Mouse (Mus musculus): Measurements from ENCODE around the gene Wsb2. TPM values are rescaled to one million over a fixed set of nuclear protein-coding genes. Genes with fewer than 3 reads are reported as not detected.

Gene Wsb2
- 83.6 and 151 TPM in 2 replicates for polyA plus RNA-seq (2012; rRNA removed)

- Histone ChIP-seq H3K4me3 (replicated peaks; ENCODE audit: extremely low read depth, low read depth, low read length) (peak within 1 kb of the TSS; percentile 98), H3K4me1 (ENCODE audit: control insufficient read depth, insufficient read depth, low read length) (peaks cover 26% of the 10 kb centered on the region)
- no peak for DNase-seq
- 0% methylated on average over 20 of the region's 54 CpGs for WGBS
- TF ChIP-seq CTCF (IDR thresholded peaks at IDR 0.05; ENCODE audit: insufficient read depth, low read length) (no peak), POLR2A (IDR thresholded peaks at IDR 0.05; ENCODE audit: borderline replicate concordance, extremely low read depth, low read depth, low read length) (no peak)
Measured at GRCm38 (mm10) chr5:117357129-117357477, at the start of gene Wsb2. Gene Wsb2, plus strand, starts transcription at chr5:117357304.

GRCm38 (mm10) chr5:117307699-117308098 is 49.4 kb upstream of the Wsb2 start:
- DNase-seq = peak; percentile 81
- no peaks in the 10 kb centered on the region for H3K4me1 ChIP-seq (ENCODE audit: control insufficient read depth, insufficient read depth, low read length)
- 13% methylated on average over 11 of the region's 11 CpGs for WGBS
- TF ChIP-seq CTCF (IDR thresholded peaks at IDR 0.05; ENCODE audit: insufficient read depth, low read length) = peak; percentile 80
- TF ChIP-seq POLR2A (IDR thresholded peaks at IDR 0.05; ENCODE audit: borderline replicate concordance, extremely low read depth, low read depth, low read length) = no peak
- H3K4me3 ChIP-seq (replicated peaks; ENCODE audit: extremely low read depth, low read depth, low read length) = peak overlapping the region; percentile 0

DNA sequence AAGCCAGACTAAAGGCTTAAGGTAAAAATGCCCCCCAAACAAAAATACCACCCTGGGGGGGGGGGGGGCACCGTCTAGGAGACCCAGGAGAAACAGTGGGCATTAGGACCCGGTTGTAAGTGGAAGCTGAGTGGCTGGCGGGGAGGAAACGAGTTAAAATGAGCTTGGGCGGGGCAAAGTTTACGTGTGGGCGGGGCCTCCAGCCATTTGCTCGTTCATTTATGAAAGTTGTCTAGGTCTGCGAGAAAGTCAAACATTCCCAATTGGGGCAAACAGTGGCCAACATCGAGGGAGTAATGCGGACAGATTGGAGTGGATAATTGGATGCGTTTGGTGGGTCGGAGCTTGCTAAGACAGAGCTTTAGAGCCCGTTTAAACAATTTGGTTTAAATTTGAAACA is 43.7 kb upstream of the Wsb2 start:
- Histone ChIP-seq H3K4me3 (replicated peaks; ENCODE audit: extremely low read depth, low read depth, low read length) (peak overlapping the region; percentile 54), H3K4me1 (ENCODE audit: control insufficient read depth, insufficient read depth, low read length) (peaks cover 6% of the 10 kb centered on the region; the same call in 1 of the 2 replicates)
- TF ChIP-seq POLR2A (IDR thresholded peaks at IDR 0.05; ENCODE audit: borderline replicate concordance, extremely low read depth, low read depth, low read length) (no peak), CTCF (IDR thresholded peaks at IDR 0.05; ENCODE audit: insufficient read depth, low read length) (no peak)
- peak; percentile 70 for DNase-seq
- 12% methylated on average over 14 of the region's 14 CpGs for whole genome bisulfite sequencing

GRCm38 (mm10) chr5:117313909-117314308 is 43.2 kb upstream of the Wsb2 start:
- Histone ChIP-seq H3K4me3 (replicated peaks; ENCODE audit: extremely low read depth, low read depth, low read length) (no peak overlapping the region), H3K4me1 (ENCODE audit: control insufficient read depth, insufficient read depth, low read length) (peaks cover 6% of the 10 kb centered on the region; the same call in 1 of the 2 replicates)
- WGBS = 33% methylated on average over 10 of the region's 10 CpGs
- DNase-seq = no peak
- TF ChIP-seq POLR2A (IDR thresholded peaks at IDR 0.05; ENCODE audit: borderline replicate concordance, extremely low read depth, low read depth, low read length) = no peak
- TF ChIP-seq CTCF (IDR thresholded peaks at IDR 0.05; ENCODE audit: insufficient read depth, low read length) = no peak

DNA sequence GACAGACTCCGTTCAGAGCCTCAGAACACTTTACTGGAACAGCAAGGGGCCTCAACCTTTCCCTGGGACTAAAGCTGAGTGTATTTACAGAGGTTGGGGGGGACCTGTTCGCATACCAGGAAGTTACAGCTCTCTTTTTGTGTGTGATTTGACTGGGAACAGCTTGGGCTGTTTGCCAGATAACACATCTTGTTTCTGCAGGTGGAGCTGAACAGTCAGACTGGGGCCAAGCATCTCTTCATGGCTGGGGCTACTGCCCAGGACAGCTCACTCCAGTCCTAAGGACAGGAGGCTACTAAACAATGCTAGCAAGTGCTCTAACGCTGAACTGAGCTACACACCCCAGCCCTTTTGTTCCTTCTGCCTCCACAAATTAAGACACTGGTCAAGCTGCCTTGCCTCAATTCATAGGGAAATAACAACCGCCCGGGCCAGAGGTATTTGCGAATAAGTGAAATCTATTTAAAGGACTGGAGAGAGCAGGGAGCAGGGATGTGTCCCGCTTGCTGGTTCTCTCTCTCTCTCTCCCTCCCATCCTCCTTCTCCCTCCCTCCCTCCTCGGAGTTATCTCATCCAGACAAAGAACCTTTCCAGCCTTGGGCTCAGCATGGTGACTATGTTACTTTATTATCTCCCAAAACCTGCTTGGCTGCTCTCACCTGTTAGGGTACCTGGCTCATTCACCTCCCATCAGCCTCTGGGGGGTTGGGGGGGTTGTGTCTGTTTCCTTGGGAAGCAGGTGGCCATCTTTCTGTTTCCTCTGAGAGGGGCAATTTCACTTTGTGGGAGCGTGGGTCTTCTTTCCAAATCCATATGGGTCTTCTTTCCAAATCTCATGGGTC is 42.3 kb upstream of the Wsb2 start:
- no peak for TF ChIP-seq POLR2A (IDR thresholded peaks at IDR 0.05; ENCODE audit: borderline replicate concordance, extremely low read depth, low read depth, low read length)
- WGBS = 36% methylated on average over 9 of the region's 9 CpGs
- no peak for DNase-seq

GRCm38 (mm10) chr5:117318741-117319629 is 38.1 kb upstream of the Wsb2 start, which contains the start of gene Vsig10:
Gene Vsig10, plus strand, starts transcription at chr5:117319083.
- peak; percentile 77 for DNase-seq
- H3K4me1 ChIP-seq (ENCODE audit: control insufficient read depth, insufficient read depth, low read length) = peaks cover 4% of the 10 kb centered on the region; the same call in 1 of the 2 replicates
- H3K4me3 ChIP-seq (replicated peaks; ENCODE audit: extremely low read depth, low read depth, low read length) = peak within 1 kb of the TSS; percentile 90
- WGBS = under 1% methylated on average over 78 of the region's 81 CpGs
- TF ChIP-seq POLR2A (IDR thresholded peaks at IDR 0.05; ENCODE audit: borderline replicate concordance, extremely low read depth, low read depth, low read length) (peak; percentile 74), CTCF (IDR thresholded peaks at IDR 0.05; ENCODE audit: insufficient read depth, low read length) (no peak)

More for the DNA sequence above, 42.3 kb upstream of the Wsb2 start:
- Histone ChIP-seq H3K4me3 (replicated peaks; ENCODE audit: extremely low read depth, low read depth, low read length) (no peak overlapping the region), H3K4me1 (ENCODE audit: control insufficient read depth, insufficient read depth, low read length) (peaks cover 6% of the 10 kb centered on the region; the same call in 1 of the 2 replicates)

- no peak for DNase-seq
- Histone ChIP-seq H3K4me1 (ENCODE audit: control insufficient read depth, insufficient read depth, low read length) (no peaks in the 10 kb centered on the region), H3K4me3 (replicated peaks; ENCODE audit: extremely low read depth, low read depth, low read length) (no peak overlapping the region)
- 92% methylated on average over 9 of the region's 9 CpGs for WGBS
- TF ChIP-seq POLR2A (IDR thresholded peaks at IDR 0.05; ENCODE audit: borderline replicate concordance, extremely low read depth, low read depth, low read length) (no peak), CTCF (IDR thresholded peaks at IDR 0.05; ENCODE audit: insufficient read depth, low read length) (no peak)
Measured at GRCm38 (mm10) chr5:117323751-117324150, 33.4 kb upstream of the Wsb2 start.

GRCm38 (mm10) chr5:117326408-117326807 is 30.7 kb upstream of the Wsb2 start:
- WGBS = 58% methylated on average over 6 of the region's 6 CpGs
- TF ChIP-seq POLR2A (IDR thresholded peaks at IDR 0.05; ENCODE audit: borderline replicate concordance, extremely low read depth, low read depth, low read length) = no peak
- H3K4me1 ChIP-seq (ENCODE audit: control insufficient read depth, insufficient read depth, low read length) = no peaks in the 10 kb centered on the region
- H3K4me3 ChIP-seq (replicated peaks; ENCODE audit: extremely low read depth, low read depth, low read length) = no peak overlapping the region
- DNase-seq = no peak

DNA sequence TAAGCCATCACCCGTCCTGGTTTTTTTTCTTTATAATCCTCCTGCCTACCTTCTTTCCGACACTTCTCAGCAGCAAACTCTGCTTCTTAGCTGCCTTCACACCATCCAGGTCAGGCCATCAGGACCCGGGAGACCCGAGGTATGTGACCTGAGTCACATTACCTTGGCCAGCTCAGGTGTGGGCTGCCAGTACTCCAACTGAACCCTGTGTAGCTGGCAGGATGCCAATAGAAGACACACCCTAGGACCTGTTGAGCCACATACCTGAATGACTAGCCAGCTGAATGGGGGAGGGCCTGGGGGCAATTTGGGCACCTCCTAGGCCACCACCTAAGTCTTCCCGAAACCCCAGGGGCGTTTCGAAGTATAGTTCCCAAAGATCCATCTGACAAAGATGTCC is 26.6 kb upstream of the Wsb2 start:
- no peak overlapping the region for H3K4me3 ChIP-seq (replicated peaks; ENCODE audit: extremely low read depth, low read depth, low read length)
- peak; percentile 34 for DNase-seq
- WGBS = 71% methylated on average over 7 of the region's 7 CpGs
- TF ChIP-seq CTCF (IDR thresholded peaks at IDR 0.05; ENCODE audit: insufficient read depth, low read length) = no peak
- no peak for TF ChIP-seq POLR2A (IDR thresholded peaks at IDR 0.05; ENCODE audit: borderline replicate concordance, extremely low read depth, low read depth, low read length)
- H3K4me1 ChIP-seq (ENCODE audit: control insufficient read depth, insufficient read depth, low read length) = no peaks in the 10 kb centered on the region

All from lung, adult 2 months (tissue).